In the genomic region with DNA sequence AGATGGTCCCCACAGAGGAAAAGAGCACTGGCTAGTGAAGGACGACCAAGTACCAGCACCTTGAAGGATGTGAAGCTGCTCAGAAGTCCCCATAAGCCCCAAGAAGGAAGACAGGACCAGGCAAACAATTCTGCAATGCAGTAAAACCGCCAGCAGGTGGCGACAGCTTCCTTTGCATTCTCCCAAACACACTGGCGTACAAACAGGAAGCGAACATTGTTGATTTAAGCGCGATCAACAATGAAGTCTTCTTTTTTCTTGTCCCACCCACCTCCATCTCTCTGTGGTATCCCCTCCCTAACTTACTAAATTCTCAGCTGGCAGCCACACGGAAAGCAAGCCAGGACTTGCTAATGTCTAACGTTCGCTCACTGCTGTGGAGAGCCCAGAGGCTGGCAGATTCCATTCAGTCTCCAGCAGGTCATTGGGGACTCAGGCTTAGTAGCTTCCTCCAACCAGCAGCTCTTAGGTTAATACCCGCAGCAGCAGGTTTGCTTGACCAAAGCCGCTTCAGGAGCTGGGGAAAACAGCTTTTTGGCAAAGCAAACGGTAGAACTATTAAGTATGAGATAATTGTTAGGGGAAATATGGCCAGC, we compare ENCODE assay signal across 8 mouse cellular contexts.
DNase-seq lines count a peak whose midpoint lies in the region; ATAC-seq and TF ChIP-seq lines count a peak whose summit lies in the region.

No protein-coding gene starts in this region.

- H3K27me3 ChIP-seq in Patski = peaks cover 11% of the 10 kb centered on the region
- no peaks in the 10 kb centered on the region for H3K27me3 ChIP-seq in forebrain, embryonic 16.5 days (replicated peaks; ENCODE audit: control insufficient read depth, insufficient read depth, low read length)
- H3K27me3 ChIP-seq in hindbrain, embryonic 10.5 days (ENCODE audit: insufficient read depth, poor library complexity, severe bottlenecking) = peaks cover 14% of the 10 kb centered on the region
- 0 out of 2 replicates have a peak, but pooled peaks cover 4% of the 10 kb centered on the region for H3K27me3 ChIP-seq in lung, embryonic 16.5 days (ENCODE audit: control insufficient read depth, insufficient read depth, low read depth, low read length)

- no peak overlapping the region for H3K27ac ChIP-seq in forebrain, embryonic 16.5 days (ENCODE audit: low read length)
- H3K27ac ChIP-seq in hindbrain, embryonic 10.5 days = peak overlapping the region; percentile 82
- no peak overlapping the region for H3K27ac ChIP-seq in lung, embryonic 16.5 days (ENCODE audit: low read length)

- DNase-seq in Patski (ENCODE audit: low read depth, low spot score) = peak; percentile 13
- peak; percentile 68 for DNase-seq in cerebellum, adult 11 months
- DNase-seq in hindbrain, embryonic 10.5 days (ENCODE audit: low spot score) = peak; percentile 85
- DNase-seq in layer of hippocampus, adult 9-10 months (ENCODE audit: low spot score) = peak; percentile 80
- DNase-seq in retina, adult 2 months (ENCODE audit: low read depth, low spot score) = peak; percentile 59

- ATAC-seq in Patski = peak; percentile 90
- ATAC-seq in forebrain, embryonic 16.5 days = peak; percentile 57
- ATAC-seq in lung, embryonic 16.5 days (ENCODE audit: low read depth) = peak; percentile 62
- ATAC-seq in monocyte, adult 5-6 weeks (replicated peaks; ENCODE audit: insufficient number of reproducible peaks, low FRiP score, low TSS enrichment, poor library complexity, severe bottlenecking) = no peak

- no peaks in the 10 kb centered on the region; the same call in 1 of the 2 replicates for H3K9me3 ChIP-seq in forebrain, embryonic 16.5 days (ENCODE audit: control insufficient read depth, low read length)
- no peaks in the 10 kb centered on the region for H3K9me3 ChIP-seq in hindbrain, embryonic 10.5 days
- no peaks in the 10 kb centered on the region for H3K9me3 ChIP-seq in lung, embryonic 16.5 days (ENCODE audit: control insufficient read depth, low read length)

- CTCF ChIA-PET in Patski (lab: Charles Lee) = interaction anchor here (0.7 to 1.9 kb wide), 10 partner anchors 8 to 481 kb away, joined by 3 to 10 read pairs (median 5); no protein-coding TSS in a partner anchor

- peak; percentile 97 for TF ChIP-seq CTCF in Patski (IDR thresholded peaks at IDR 0.05)

- H3K4me2 ChIP-seq in forebrain, embryonic 16.5 days (ENCODE audit: low read length) = peak overlapping the region; percentile 39
- peak overlapping the region; percentile 47 for H3K4me2 ChIP-seq in lung, embryonic 16.5 days (ENCODE audit: low read depth, low read length)

- peaks cover 4% of the 10 kb centered on the region; the same call in 1 of the 2 replicates for H3K4me1 ChIP-seq in forebrain, embryonic 16.5 days (replicated peaks; ENCODE audit: control insufficient read depth, insufficient read depth, low read length)
- H3K4me1 ChIP-seq in hindbrain, embryonic 10.5 days (replicated peaks) = peaks cover 11% of the 10 kb centered on the region; the same call in 1 of the 2 replicates
- H3K4me1 ChIP-seq in lung, embryonic 16.5 days (replicated peaks; ENCODE audit: control insufficient read depth, insufficient read depth, low read length) = no peaks in the 10 kb centered on the region

- peak overlapping the region; percentile 1 for H3K9ac ChIP-seq in forebrain, embryonic 16.5 days (replicated peaks; ENCODE audit: low read depth, low read length)
- H3K9ac ChIP-seq in lung, embryonic 16.5 days (ENCODE audit: low read length) = no peak overlapping the region; the same call in 1 of the 2 replicates

- H3K36me3 ChIP-seq in forebrain, embryonic 16.5 days (ENCODE audit: control insufficient read depth, insufficient read depth) = peaks cover 8% of the 10 kb centered on the region
- H3K36me3 ChIP-seq in hindbrain, embryonic 10.5 days = peaks cover 13% of the 10 kb centered on the region
- no peaks in the 10 kb centered on the region for H3K36me3 ChIP-seq in lung, embryonic 16.5 days (ENCODE audit: control insufficient read depth, insufficient read depth, low read length)

- in situ Hi-C loops in Patski (cut with MboI; ENCODE audit: low pct_unique_long_range_greater_than_20kb) = loop anchor here (5.0 kb wide), 1 partner anchor 482 kb away; no protein-coding TSS in a partner anchor

- H3K4me3 ChIP-seq in forebrain, embryonic 16.5 days (replicated peaks; ENCODE audit: low read length) = peak overlapping the region; percentile 27
- peak overlapping the region; percentile 50 for H3K4me3 ChIP-seq in hindbrain, embryonic 10.5 days
- peak overlapping the region; percentile 30 for H3K4me3 ChIP-seq in lung, embryonic 16.5 days (ENCODE audit: low read length)

- POLR2A ChIA-PET in Patski (lab: Charles Lee) = no interaction called here

- 1% methylated on average over 13 of the region's 13 CpGs for WGBS in forebrain, embryonic 16.5 days
- WGBS in hindbrain, embryonic 10.5 days = 2% methylated on average over 13 of the region's 13 CpGs
- 1% methylated on average over 13 of the region's 13 CpGs for WGBS in lung, embryonic 16.5 days

Comparison
In these comparisons a context has a peak if more than half of its experiments do, and no peak if none do; other contexts are left out.
1. DNase-seq: peak in every context shown above with its lines; median percentile 85 in hindbrain, embryonic 10.5 days; 80 in layer of hippocampus, adult 9-10 months; 68 in cerebellum, adult 11 months; 59 in retina, adult 2 months; 13 in Patski.